Mouse (Mus musculus) stomach, embryonic 14.5 days (tissue): ENCODE results near the gene Trabd2b. TPM values are rescaled to one million over a fixed set of nuclear protein-coding genes. Genes with fewer than 3 reads are reported as not detected.

ENCODE experiments used
- ATAC-seq: fragments of 200-750 bp; cut with Nextera tagmentation; 2 replicates; pipeline ENCODE4 v1.8.0; 2017; ENCODE audit warnings: low read depth, moderate TSS enrichment; ENCODE audit not compliant: insufficient number of reproducible peaks, insufficient read depth, low FRiP score
- H3K27ac ChIP-seq: fragments of 300-500 bp; sonication (generic); 2 replicates; pipeline ENCODE4 v1.5.1; 2014; ENCODE audit warnings: mild to moderate bottlenecking, low read length, moderate library complexity, mixed read lengths
- H3K27me3 ChIP-seq: fragments of 300-500 bp; sonication (generic); 2 replicates; pipeline ENCODE4 v1.6.1; 2014; ENCODE audit warnings: low read length, control low read depth, mixed read lengths; ENCODE audit not compliant: control insufficient read depth, insufficient read depth
- H3K36me3 ChIP-seq: fragments of 300-500 bp; sonication (generic); 2 replicates; pipeline ENCODE4 v1.6.1; 2014; ENCODE audit warnings: mild to moderate bottlenecking, control low read depth, low read length, moderate library complexity, mixed read lengths; ENCODE audit not compliant: control insufficient read depth, insufficient read depth
- H3K4me1 ChIP-seq: fragments of 300-500 bp; sonication (generic); 2 replicates; pipeline ENCODE4 v1.6.1; 2014; ENCODE audit warnings: low read length, control low read depth, mixed read lengths; ENCODE audit not compliant: control insufficient read depth, insufficient read depth
- H3K4me2 ChIP-seq: fragments of 300-500 bp; sonication (generic); replicated peaks from 2 replicates; pipeline ENCODE4 v1.6.1; 2014; ENCODE audit warnings: low read depth, low read length, control low read depth
- H3K4me3 ChIP-seq: fragments of 300-500 bp; sonication (generic); 2 replicates; pipeline ENCODE4 v1.5.1; 2014; ENCODE audit warnings: low read depth, low read length, control low read depth
- H3K9ac ChIP-seq: fragments of 300-500 bp; sonication (generic); replicated peaks from 2 replicates; pipeline ENCODE4 v1.6.1; 2014; ENCODE audit warnings: low read depth, mild to moderate bottlenecking, control low read depth, low read length, moderate library complexity, mixed read lengths
- H3K9me3 ChIP-seq: fragments of 300-500 bp; sonication (generic); 2 replicates; pipeline ENCODE4 v1.6.1; 2016; ENCODE audit warnings: low read depth, low read length, control low read depth; ENCODE audit not compliant: control insufficient read depth
- WGBS: fragments of 180-500 bp; shearing (Covaris S2); extraction: QIAGEN DNeasy Blood & Tissue Kit; methylation state at CpG from one replicate; pipeline ENCODE4 v1.1.7; 2014; 5-methylcytosine and 5-hydroxymethylcytosine counted together
- polyA plus RNA-seq: library from polyadenylated mRNA; unstranded; fragments of >200 nt; fragmentation: Nextera tagmentation; extraction: Ambion mirVana; gene quantifications from 2 replicates; pipeline ENCODE4 v1.2.1, GENCODE M21; 2014

Trabd2b gene
- polyA plus RNA-seq, 1 experiment from 2014 or later, result 0.93 TPM

GRCm38 (mm10) chr4:114637120-114637519 lies 230.6 kb downstream of the Trabd2b start:
- ATAC-seq, result no peak
- WGBS, result 19% methylated on average over 3 of the region's 3 CpGs

GRCm38 (mm10) chr4:114642469-114642868 lies 235.9 kb downstream of the Trabd2b start:
- Histone ChIP-seq H3K4me1 (0 out of 2 replicates have a peak, but pooled peaks cover 4% of the 10 kb centered on the region), H3K36me3 (no peaks in the 10 kb centered on the region)
- WGBS, result 76% methylated on average over 4 of the region's 4 CpGs

More at GRCm38 (mm10) chr4:114637120-114637519, 230.6 kb downstream of the Trabd2b start:
- no peak overlapping the region for H3K4me2 ChIP-seq
- no peak overlapping the region for H3K9ac ChIP-seq
- H3K4me3 ChIP-seq, result no peak overlapping the region
- H3K9me3 ChIP-seq, result no peaks in the 10 kb centered on the region
- no peak overlapping the region for H3K27ac ChIP-seq
- H3K27me3 ChIP-seq, result no peaks in the 10 kb centered on the region
- no peaks in the 10 kb centered on the region for H3K4me1 ChIP-seq
- no peaks in the 10 kb centered on the region for H3K36me3 ChIP-seq

GRCm38 (mm10) chr4:114643679-114644208 lies 237.2 kb downstream of the Trabd2b start:
- no peak for ATAC-seq
- no peaks in the 10 kb centered on the region for H3K36me3 ChIP-seq
- 12% methylated on average over 20 of the region's 20 CpGs for WGBS
- no peak overlapping the region for H3K9ac ChIP-seq
- peaks cover 3% of the 10 kb centered on the region; the same call in 1 of the 2 replicates for H3K27me3 ChIP-seq
- peak overlapping the region; percentile 18 for H3K4me2 ChIP-seq
- 0 out of 2 replicates have a peak, but pooled peaks cover 4% of the 10 kb centered on the region for H3K4me1 ChIP-seq
- H3K9me3 ChIP-seq, result no peaks in the 10 kb centered on the region
- no peak overlapping the region for H3K4me3 ChIP-seq
- no peak overlapping the region for H3K27ac ChIP-seq

More at GRCm38 (mm10) chr4:114642469-114642868, 235.9 kb downstream of the Trabd2b start:
- no peak for ATAC-seq
- Histone ChIP-seq H3K27me3 (no peaks in the 10 kb centered on the region), H3K4me3 (no peak overlapping the region), H3K4me2 (no peak overlapping the region), H3K9ac (no peak overlapping the region), H3K27ac (no peak overlapping the region), H3K9me3 (no peaks in the 10 kb centered on the region)

- H3K27ac ChIP-seq, result no peak overlapping the region
- ATAC-seq, result no peak
- H3K27me3 ChIP-seq, result peaks cover 6% of the 10 kb centered on the region; the same call in 1 of the 2 replicates
- no peaks in the 10 kb centered on the region for H3K36me3 ChIP-seq
- no peak overlapping the region for H3K4me2 ChIP-seq
- H3K4me3 ChIP-seq, result no peak overlapping the region
- no peaks in the 10 kb centered on the region for H3K9me3 ChIP-seq
- H3K4me1 ChIP-seq, result 0 out of 2 replicates have a peak, but pooled peaks cover 4% of the 10 kb centered on the region
- no peak overlapping the region for H3K9ac ChIP-seq
Observed at GRCm38 (mm10) chr4:114645341-114645740, 238.8 kb downstream of the Trabd2b start.

- Histone ChIP-seq H3K4me2 (no peak overlapping the region), H3K4me3 (no peak overlapping the region), H3K9ac (no peak overlapping the region), H3K27me3 (peaks cover 6% of the 10 kb centered on the region; the same call in 1 of the 2 replicates), H3K9me3 (no peaks in the 10 kb centered on the region), H3K27ac (no peak overlapping the region), H3K4me1 (0 out of 2 replicates have a peak, but pooled peaks cover 4% of the 10 kb centered on the region), H3K36me3 (no peaks in the 10 kb centered on the region)
- ATAC-seq, result no peak
- 70% methylated on average over 13 of the region's 13 CpGs for WGBS
Observed at GRCm38 (mm10) chr4:114646825-114647681, 240.5 kb downstream of the Trabd2b start.

- Histone ChIP-seq H3K4me3 (no peak overlapping the region), H3K36me3 (no peaks in the 10 kb centered on the region), H3K4me2 (no peak overlapping the region), H3K9ac (no peak overlapping the region), H3K9me3 (no peaks in the 10 kb centered on the region), H3K4me1 (0 out of 2 replicates have a peak, but pooled peaks cover 4% of the 10 kb centered on the region), H3K27ac (no peak overlapping the region), H3K27me3 (peaks cover 6% of the 10 kb centered on the region; the same call in 1 of the 2 replicates)
- WGBS, result 16% methylated on average over 4 of the region's 4 CpGs
- ATAC-seq, result no peak
Observed at GRCm38 (mm10) chr4:114647689-114648088, 241.2 kb downstream of the Trabd2b start.

GRCm38 (mm10) chr4:114648532-114649074 lies 242.1 kb downstream of the Trabd2b start:
- WGBS, result 9% methylated on average over 28 of the region's 28 CpGs
- Histone ChIP-seq H3K36me3 (no peaks in the 10 kb centered on the region), H3K27ac (no peak overlapping the region), H3K4me2 (0 out of 2 replicates have a peak overlapping the region, but pooled peaks have one; percentile 17), H3K4me1 (0 out of 2 replicates have a peak, but pooled peaks cover 2% of the 10 kb centered on the region), H3K27me3 (peaks cover 6% of the 10 kb centered on the region; the same call in 1 of the 2 replicates), H3K9me3 (no peaks in the 10 kb centered on the region), H3K4me3 (no peak overlapping the region), H3K9ac (no peak overlapping the region)
- 0 out of 2 replicates have a peak, but pooled peaks have one; percentile 35 for ATAC-seq

- H3K9ac ChIP-seq, result no peak overlapping the region
- no peaks in the 10 kb centered on the region for H3K36me3 ChIP-seq
- H3K4me3 ChIP-seq, result no peak overlapping the region
- no peaks in the 10 kb centered on the region for H3K4me1 ChIP-seq
- H3K27ac ChIP-seq, result no peak overlapping the region
- peaks cover 6% of the 10 kb centered on the region; the same call in 1 of the 2 replicates for H3K27me3 ChIP-seq
- no peaks in the 10 kb centered on the region for H3K9me3 ChIP-seq
- 62% methylated on average over 6 of the region's 6 CpGs for WGBS
- no peak overlapping the region for H3K4me2 ChIP-seq
- no peak for ATAC-seq
Observed at GRCm38 (mm10) chr4:114650551-114650950, 244.0 kb downstream of the Trabd2b start.
